ENCODE assay signal across 9 mouse cellular contexts in the genomic region with DNA sequence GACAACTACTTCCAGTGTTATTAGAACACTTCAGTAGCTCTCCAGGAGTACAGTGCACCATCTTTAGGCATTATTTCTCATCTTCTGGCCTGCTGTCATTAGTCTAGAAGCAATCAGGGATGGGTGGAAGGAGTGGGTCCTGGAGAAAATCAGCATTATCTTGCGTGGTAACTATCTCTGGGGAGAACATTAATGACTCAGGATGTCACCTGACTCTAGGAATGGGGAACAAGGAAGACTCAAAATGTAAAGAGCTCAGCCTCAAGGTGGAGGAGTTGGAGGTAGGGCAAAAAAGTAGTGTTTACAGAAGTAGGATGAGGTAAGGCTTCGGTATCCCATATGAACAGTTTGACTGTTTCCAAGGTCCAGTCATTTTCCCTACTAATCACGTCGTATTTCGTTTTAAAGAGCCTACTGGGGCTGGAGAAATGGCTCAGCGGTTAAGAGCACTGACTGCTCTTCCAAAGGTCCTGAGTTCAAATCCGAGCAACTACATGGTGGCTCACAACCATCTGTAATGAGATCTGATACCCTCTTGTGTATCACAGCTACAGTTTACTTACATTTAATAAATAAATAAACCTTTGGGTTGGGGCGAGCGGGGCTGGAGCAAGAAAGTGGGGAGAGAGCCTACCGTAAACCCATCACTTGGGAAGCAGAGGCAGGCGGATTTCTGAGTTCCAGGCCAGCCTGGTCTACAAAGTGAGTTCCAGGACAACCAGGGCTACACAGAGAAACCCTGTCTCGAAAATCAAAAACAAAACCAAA. TPM values are rescaled to one million over a fixed set of nuclear protein-coding genes. Genes with fewer than 3 reads are reported as not detected.
A peak's percentile ranks its signal among the peaks of the same experiment; 100 is the strongest.
DNase-seq lines count a peak whose midpoint lies in the region; ATAC-seq and TF ChIP-seq lines count a peak whose summit lies in the region.
"Had no signal": no experiment of that assay in that cellular context is flagged by ENCODE, and none has a peak within 500 bp of the region (broad histone marks: within the 10 kb centered on the region; RNA-seq: fewer than 3 reads in every experiment).

No protein-coding gene starts in this region.

- WGBS in heart, postnatal 0 days, result 61% methylated on average over 12 of the region's 12 CpGs
- WGBS in limb, embryonic 14.5 days, result 64% methylated on average over 12 of the region's 12 CpGs
- WGBS in neural tube, embryonic 13.5 days, result 57% methylated on average over 12 of the region's 12 CpGs

- H3K4me3 ChIP-seq in heart, postnatal 0 days (ENCODE audit: low read depth, low read length), result peak overlapping the region; percentile 99
- H3K4me3 ChIP-seq in limb, embryonic 14.5 days (replicated peaks; ENCODE audit: low read length), result peak overlapping the region; percentile 94
- H3K4me3 ChIP-seq in neural tube, embryonic 13.5 days, result peak overlapping the region; percentile 98

- TF ChIP-seq EP300 in heart, postnatal 0 days (IDR thresholded peaks at IDR 0.05; ENCODE audit: low read depth), result no peak

- H3K4me2 ChIP-seq in heart, postnatal 0 days (ENCODE audit: low read depth, low read length), result peak overlapping the region; percentile 56
- peak overlapping the region; percentile 78 for H3K4me2 ChIP-seq in limb, embryonic 14.5 days (replicated peaks; ENCODE audit: low read depth, low read length, severe bottlenecking)
- peak overlapping the region; percentile 57 for H3K4me2 ChIP-seq in neural tube, embryonic 13.5 days

- no peak for TF ChIP-seq CTCF in heart, postnatal 0 days (IDR thresholded peaks at IDR 0.05; ENCODE audit: low read depth)

- TF ChIP-seq POLR2A in limb, embryonic 14.5 days (IDR thresholded peaks at IDR 0.05; ENCODE audit: borderline replicate concordance, extremely low read depth, insufficient read depth, insufficient read length), result no peak

- 0 out of 2 replicates have a peak overlapping the region, but pooled peaks have one; percentile 26 for H3K9ac ChIP-seq in heart, postnatal 0 days (replicated peaks; ENCODE audit: low read depth, low read length)
- peak overlapping the region; percentile 49 for H3K9ac ChIP-seq in limb, embryonic 14.5 days (ENCODE audit: low read depth, low read length, severe bottlenecking)
- H3K9ac ChIP-seq in neural tube, embryonic 13.5 days, result peak overlapping the region; percentile 59

- H3K4me1 ChIP-seq in heart, postnatal 0 days (ENCODE audit: control insufficient read depth, insufficient read depth), result peaks cover 13% of the 10 kb centered on the region; the same call in 1 of the 2 replicates
- H3K4me1 ChIP-seq in limb, embryonic 14.5 days (ENCODE audit: control insufficient read depth, insufficient read depth, low read length), result peaks cover 5% of the 10 kb centered on the region
- peaks cover 36% of the 10 kb centered on the region for H3K4me1 ChIP-seq in neural tube, embryonic 13.5 days (replicated peaks)

- H3K27ac ChIP-seq in heart, postnatal 0 days (ENCODE audit: low read depth), result peak overlapping the region; percentile 93
- peak overlapping the region; percentile 91 for H3K27ac ChIP-seq in limb, embryonic 14.5 days (replicated peaks; ENCODE audit: low read depth, low read length)
- H3K27ac ChIP-seq in neural tube, embryonic 13.5 days (replicated peaks), result peak overlapping the region; percentile 95

- H3K27me3 ChIP-seq in heart, postnatal 0 days (ENCODE audit: control insufficient read depth, insufficient read depth, low read length), result no peaks in the 10 kb centered on the region
- H3K27me3 ChIP-seq in limb, embryonic 14.5 days (ENCODE audit: control insufficient read depth, insufficient read depth, low read length), result no peaks in the 10 kb centered on the region
- H3K27me3 ChIP-seq in neural tube, embryonic 13.5 days, result no peaks in the 10 kb centered on the region

- H3K9me3 ChIP-seq in heart, postnatal 0 days (replicated peaks; ENCODE audit: control insufficient read depth, low read length), result no peaks in the 10 kb centered on the region
- H3K9me3 ChIP-seq in limb, embryonic 14.5 days (ENCODE audit: control insufficient read depth, low read length), result no peaks in the 10 kb centered on the region
- no peaks in the 10 kb centered on the region for H3K9me3 ChIP-seq in neural tube, embryonic 13.5 days

- no peaks in the 10 kb centered on the region for H3K36me3 ChIP-seq in heart, postnatal 0 days (replicated peaks; ENCODE audit: control insufficient read depth, insufficient read depth, low read length)
- H3K36me3 ChIP-seq in limb, embryonic 14.5 days (ENCODE audit: control insufficient read depth, insufficient read depth, low read length), result peaks cover 8% of the 10 kb centered on the region
- H3K36me3 ChIP-seq in neural tube, embryonic 13.5 days, result peaks cover 14% of the 10 kb centered on the region

- peak; percentile 7 for DNase-seq in right cerebral cortex, postnatal 4 days
- no peak for DNase-seq in right cerebral cortex, postnatal 25 days
- DNase-seq in cerebellum, adult 9-10 months, result peak; percentile 48
- DNase-seq in heart, postnatal 0 days (ENCODE audit: low spot score), result no peak
- no peak for DNase-seq in limb, embryonic 14.5 days (ENCODE audit: low spot score)
- DNase-seq in ovary, postnatal 36 days (ENCODE audit: low spot score), result no peak
- DNase-seq in right cerebral cortex, postnatal 14 days, result no peak

- ATAC-seq in heart, postnatal 0 days (ENCODE audit: insufficient read depth, low read depth), result no peak
- ATAC-seq in limb, embryonic 14.5 days (ENCODE audit: low FRiP score, low read depth), result no peak
- ATAC-seq in neural tube, embryonic 13.5 days (ENCODE audit: low read depth), result peak; percentile 13

RNA-seq across cellular contexts. Expression of a gene that starts 0.7 kb away (rescaled TPM):
- 20.9 and 39.0 TPM in 2 replicates for total RNA-seq in heart, postnatal 0 days (2014; rRNA removed; ENCODE audit: low replicate concordance)
- polyA plus RNA-seq in heart, postnatal 0 days (2015; fragmentation: Nextera tagmentation; extraction: Ambion mirVana), result 19.3 and 23.8 TPM in 2 replicates
- polyA plus RNA-seq in limb, embryonic 14.5 days (2012; rRNA removed), result 110 and 115 TPM in 2 replicates
- 79.5 and 102 TPM in 2 replicates for polyA plus RNA-seq in limb, embryonic 14.5 days (2014; fragmentation: Nextera tagmentation; extraction: Ambion mirVana)
- 103 and 104 TPM in 2 replicates for polyA plus RNA-seq in neural tube, embryonic 13.5 days (2015; fragmentation: Nextera tagmentation; extraction: Ambion mirVana)

RNA-seq across cellular contexts. Expression of a gene that starts 38.1 kb away (rescaled TPM):
- 1.4 and 4.8 TPM in 2 replicates for total RNA-seq in heart, postnatal 0 days (2014; rRNA removed; ENCODE audit: low replicate concordance)
- 0.70 and 0.98 TPM in 2 replicates for polyA plus RNA-seq in heart, postnatal 0 days (2015; fragmentation: Nextera tagmentation; extraction: Ambion mirVana)
- 2.2 and 2.3 TPM in 2 replicates for polyA plus RNA-seq in limb, embryonic 14.5 days (2012; rRNA removed)
- 1.4 and 2.1 TPM in 2 replicates for polyA plus RNA-seq in limb, embryonic 14.5 days (2014; fragmentation: Nextera tagmentation; extraction: Ambion mirVana)
- polyA plus RNA-seq in neural tube, embryonic 13.5 days (2015; fragmentation: Nextera tagmentation; extraction: Ambion mirVana), result 0.17 and 0.19 TPM in 2 replicates
- total RNA-seq: common myeloid progenitor, adult 5-6 weeks had no signal

Comparison
In these comparisons a context has a peak if more than half of its experiments do, and no peak if none do; other contexts are left out.
1. DNase-seq: peak in right cerebral cortex, postnatal 4 days (single experiment) and cerebellum, adult 9-10 months (single experiment); none in right cerebral cortex, postnatal 25 days (single experiment), heart, postnatal 0 days (single experiment), limb, embryonic 14.5 days (single experiment), ovary, postnatal 36 days (single experiment) and right cerebral cortex, postnatal 14 days (single experiment).
2. Peak in every context shown above with its lines, with median percentiles within 50 percentile points of each other: H3K27ac ChIP-seq, H3K4me2 ChIP-seq, H3K4me3 ChIP-seq and H3K9ac ChIP-seq.